ENCODE assay signal across 42 mouse cellular contexts in the genomic region with DNA sequence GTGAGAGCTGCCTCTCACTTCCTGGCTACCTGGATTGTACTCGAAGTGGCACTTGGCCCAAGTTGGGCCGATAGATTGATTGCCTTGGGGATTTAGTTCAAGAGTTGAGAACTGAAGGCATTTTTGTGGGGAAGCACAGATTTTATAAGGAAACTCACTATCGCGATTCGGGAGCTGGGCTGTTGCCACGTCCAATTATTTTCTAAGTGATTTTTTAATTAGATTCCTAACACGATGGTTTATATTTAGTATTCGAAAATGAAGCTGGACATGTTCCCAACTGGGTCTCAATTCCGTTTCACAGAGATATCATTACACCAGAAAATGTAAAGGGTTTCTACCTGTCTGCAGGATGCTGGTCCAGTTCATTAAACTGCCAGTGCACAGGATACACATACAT. TPM values are rescaled to one million over a fixed set of nuclear protein-coding genes. Genes with fewer than 3 reads are reported as not detected.
"Had no signal": no experiment of that assay in that cellular context is flagged by ENCODE, and none has a peak within 500 bp of the region (broad histone marks: within the 10 kb centered on the region; RNA-seq: fewer than 3 reads in every experiment).

No protein-coding gene starts in this region.

- H3K9ac ChIP-seq: heart, embryonic 12.5 days; hindbrain, embryonic 12.5 days; hindbrain, embryonic 14.5 days; intestine, embryonic 15.5 days; kidney, embryonic 15.5 days; limb, embryonic 13.5 days; limb, embryonic 15.5 days; liver, embryonic 12.5 days; liver, embryonic 14.5 days had no signal

- H3K36me3 ChIP-seq: intestine, embryonic 15.5 days; limb, embryonic 13.5 days; limb, embryonic 15.5 days; liver, embryonic 12.5 days had no signal

- H3K4me2 ChIP-seq: heart, embryonic 12.5 days; hindbrain, embryonic 12.5 days; hindbrain, embryonic 14.5 days; intestine, embryonic 15.5 days; kidney, embryonic 15.5 days; limb, embryonic 13.5 days; limb, embryonic 15.5 days; liver, embryonic 12.5 days had no signal

- H3K27me3 ChIP-seq: heart, embryonic 12.5 days; hindbrain, embryonic 12.5 days; intestine, embryonic 15.5 days; kidney, embryonic 15.5 days; limb, embryonic 13.5 days; limb, embryonic 15.5 days; liver, embryonic 12.5 days had no signal

- H3K27ac ChIP-seq: gastrocnemius, adult 2 months; heart, embryonic 10.5 days; hindbrain, embryonic 10.5 days; hindbrain, embryonic 12.5 days; hindbrain, embryonic 14.5 days; intestine, embryonic 15.5 days; kidney, embryonic 15.5 days; kidney, postnatal 0 days; limb, embryonic 13.5 days; limb, embryonic 15.5 days; liver, embryonic 12.5 days; liver, embryonic 14.5 days had no signal

- ATAC-seq: hindbrain, embryonic 16.5 days; inflammation-experienced regulatory T-cells, adult 6 months; intestine, embryonic 15.5 days; intestine, postnatal 0 days; liver, embryonic 12.5 days had no signal

- H3K4me3 ChIP-seq: gastrocnemius, adult 2 months; heart, embryonic 10.5 days; heart, embryonic 12.5 days; hindbrain, embryonic 10.5 days; hindbrain, embryonic 12.5 days; intestine, embryonic 15.5 days; kidney, embryonic 15.5 days; limb, embryonic 13.5 days; limb, embryonic 15.5 days; liver, embryonic 12.5 days had no signal

- DNase-seq: gastrocnemius, adult 2 months; gastrocnemius, postnatal 10 days; gastrocnemius, postnatal 25 days; heart, adult 18-20 months; heart, postnatal 10 days; heart, postnatal 4 days; kidney, adult 2 months; kidney, adult 9 months; kidney, postnatal 14 days; kidney, postnatal 36 days; layer of hippocampus, adult 9-11 months; layer of hippocampus, postnatal 36 days; left cerebral cortex, postnatal 4 days had no signal

- H3K4me1 ChIP-seq: heart, embryonic 10.5 days; hindbrain, embryonic 10.5 days; hindbrain, embryonic 12.5 days; intestine, embryonic 15.5 days; kidney, embryonic 15.5 days; limb, embryonic 15.5 days; liver, embryonic 12.5 days had no signal

- H3K9me3 ChIP-seq: heart, embryonic 10.5 days; hindbrain, embryonic 10.5 days; hindbrain, embryonic 12.5 days; intestine, embryonic 15.5 days; kidney, embryonic 15.5 days; limb, embryonic 13.5 days; limb, embryonic 15.5 days; liver, embryonic 12.5 days had no signal

RNA-seq across cellular contexts. Expression of a gene that starts 8.0 kb away (rescaled TPM):
- total RNA-seq: gastrocnemius, adult 2 months; gastrocnemius, postnatal 10 days; gastrocnemius, postnatal 25 days; gastrocnemius, postnatal 4 days; granulocyte monocyte progenitor cell, adult 5-6 weeks; heart, adult 18-20 months; heart, adult 8-10 months; heart, postnatal 10 days; heart, postnatal 25 days; heart, postnatal 4 days; layer of hippocampus, postnatal 14 days; layer of hippocampus, postnatal 36 days; left cerebral cortex, adult 18-20 months; left cerebral cortex, adult 8-10 months; left cerebral cortex, postnatal 10 days; left cerebral cortex, postnatal 25 days; left cerebral cortex, postnatal 4 days; liver, adult 2 months had no signal
- polyA plus RNA-seq: heart, embryonic 10.5 days; heart, embryonic 12.5 days; heart, embryonic 14.5 days; heart, embryonic 16.5 days; hindbrain, embryonic 10.5 days; hindbrain, embryonic 12.5 days; hindbrain, embryonic 14.5 days; inflammation-experienced regulatory T-cells, adult 6 months; intestine, embryonic 15.5 days; kidney, adult 2 months; kidney, postnatal 0 days; large intestine, adult 2 months; limb, embryonic 11.5 days; limb, embryonic 13.5 days; limb, embryonic 15.5 days; liver, adult 2 months; liver, embryonic 12.5 days; liver, embryonic 14.5 days had no signal

RNA-seq across cellular contexts. Expression of a gene that starts 28.2 kb away (rescaled TPM):
- total RNA-seq: granulocyte monocyte progenitor cell, adult 5-6 weeks had no signal
- polyA plus RNA-seq: inflammation-experienced regulatory T-cells, adult 6 months had no signal
